Mouse (Mus musculus): ENCODE measurements at regions not wholly inside any gene's neighbourhood (a gene's known extent, or its start where the extent isn't known, plus 50 kb on each side); places are given as distances from the start of the nearest gene placed in this dataset.

DNA sequence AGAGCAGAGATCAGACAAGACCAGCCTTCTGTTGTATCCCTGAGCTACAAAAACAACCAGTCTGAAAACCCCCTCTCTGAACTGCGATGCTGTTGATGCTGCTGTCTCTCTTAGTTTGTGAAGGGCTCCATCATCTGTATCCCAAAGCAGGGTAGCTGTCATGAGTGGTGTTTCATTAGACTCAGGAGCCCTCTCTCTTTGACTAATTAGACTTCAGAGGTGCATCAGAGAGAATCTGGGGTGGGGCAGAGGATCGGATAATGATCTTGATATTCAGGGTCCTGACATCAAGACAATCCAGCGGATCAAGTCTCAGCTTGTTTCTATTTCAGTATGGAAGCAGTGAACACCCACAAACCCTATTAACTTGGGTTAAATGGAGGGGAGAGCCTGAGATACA, 70.6 kb upstream of the Slc24a4 start:
- H3K27ac ChIP-seq (ENCODE audit: low read depth, low read length) = peak overlapping the region; percentile 65; the same call in 1 of the 2 replicates
- H3K4me1 ChIP-seq (ENCODE audit: control insufficient read depth, insufficient read depth, low read length) = peaks cover 11% of the 10 kb centered on the region
- no peaks in the 10 kb centered on the region for H3K9me3 ChIP-seq (replicated peaks; ENCODE audit: control insufficient read depth, low read length)
- no peak overlapping the region for H3K9ac ChIP-seq (ENCODE audit: low read length)
- no peak overlapping the region for H3K4me2 ChIP-seq (ENCODE audit: low read length)
- WGBS = 6% methylated on average over 3 of the region's 3 CpGs
- no peaks in the 10 kb centered on the region for H3K36me3 ChIP-seq (ENCODE audit: control insufficient read depth, insufficient read depth, low read length)
- H3K27me3 ChIP-seq (replicated peaks; ENCODE audit: control insufficient read depth, insufficient read depth, low read length) = no peaks in the 10 kb centered on the region
- ATAC-seq (peak; percentile 57), DNase-seq (ENCODE audit: low spot score) (no peak)
- no peak overlapping the region for H3K4me3 ChIP-seq (ENCODE audit: low read depth, low read length)

DNA sequence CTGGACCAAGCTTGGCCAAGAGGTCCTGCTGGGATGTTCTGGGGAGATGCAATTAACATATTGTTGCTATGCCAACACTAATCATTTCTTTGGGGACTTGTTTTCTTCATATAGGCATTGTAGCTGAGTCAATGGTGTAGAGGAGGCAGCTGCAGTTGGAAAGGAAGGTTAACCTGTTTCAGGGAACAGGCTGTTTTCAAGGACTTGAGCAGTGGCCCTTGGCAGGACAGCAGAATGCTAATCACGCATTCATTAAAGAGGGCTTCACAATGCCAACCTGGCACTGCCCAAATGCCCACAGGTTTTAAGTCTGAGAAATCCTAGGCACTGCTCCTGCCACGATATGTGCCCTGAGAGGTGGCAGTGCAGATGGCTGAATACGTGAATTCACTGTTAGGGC, 70.1 kb upstream of the Slc24a4 start:
- no peak overlapping the region for H3K9ac ChIP-seq (ENCODE audit: low read length)
- H3K4me1 ChIP-seq (ENCODE audit: control insufficient read depth, insufficient read depth, low read length) = peaks cover 11% of the 10 kb centered on the region
- WGBS = 5% methylated on average over 3 of the region's 3 CpGs
- DNase-seq (ENCODE audit: low spot score) = peak; percentile 83
- H3K27me3 ChIP-seq (replicated peaks; ENCODE audit: control insufficient read depth, insufficient read depth, low read length) = no peaks in the 10 kb centered on the region
- no peaks in the 10 kb centered on the region for H3K9me3 ChIP-seq (replicated peaks; ENCODE audit: control insufficient read depth, low read length)
- H3K27ac ChIP-seq (ENCODE audit: low read depth, low read length) = peak overlapping the region; percentile 53; the same call in 1 of the 2 replicates
- ATAC-seq = peak; percentile 89
- H3K4me2 ChIP-seq (ENCODE audit: low read length) = no peak overlapping the region
- H3K4me3 ChIP-seq (ENCODE audit: low read depth, low read length) = no peak overlapping the region
- no peaks in the 10 kb centered on the region for H3K36me3 ChIP-seq (ENCODE audit: control insufficient read depth, insufficient read depth, low read length)

DNA sequence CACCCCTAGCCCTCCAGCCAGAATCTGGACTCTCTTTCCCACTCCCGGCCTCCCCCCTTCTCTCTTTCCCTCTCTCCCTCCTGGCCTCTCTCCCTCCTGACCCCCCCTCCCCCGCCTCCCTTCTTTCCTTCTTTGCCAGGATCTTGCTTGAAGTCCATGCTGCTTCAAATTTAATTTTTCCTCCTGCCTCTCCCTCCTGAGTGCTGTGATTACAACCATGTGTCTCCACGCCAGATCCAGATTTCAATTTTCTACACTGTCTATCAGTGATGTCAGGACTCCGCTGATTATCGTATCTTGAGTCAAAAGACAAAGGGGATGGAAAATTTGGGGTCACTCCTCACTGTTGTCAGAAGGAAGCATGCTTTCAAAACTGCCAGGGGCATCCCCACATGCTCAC, 67.4 kb upstream of the Slc24a4 start:
- DNase-seq (ENCODE audit: low spot score) (no peak), ATAC-seq (no peak)

GRCm38 (mm10) chr12:102061657-102062614, 66.6 kb upstream of the Slc24a4 start:
- no peaks in the 10 kb centered on the region for H3K27me3 ChIP-seq (replicated peaks; ENCODE audit: control insufficient read depth, insufficient read depth, low read length)
- peaks cover 13% of the 10 kb centered on the region for H3K4me1 ChIP-seq (ENCODE audit: control insufficient read depth, insufficient read depth, low read length)
- no peak overlapping the region for H3K9ac ChIP-seq (ENCODE audit: low read length)
- 80% methylated on average over 7 of the region's 7 CpGs for WGBS
- no peaks in the 10 kb centered on the region for H3K36me3 ChIP-seq (ENCODE audit: control insufficient read depth, insufficient read depth, low read length)
- no peak overlapping the region for H3K4me3 ChIP-seq (ENCODE audit: low read depth, low read length)
- no peak overlapping the region for H3K27ac ChIP-seq (ENCODE audit: low read depth, low read length)
- ATAC-seq (no peak), DNase-seq (ENCODE audit: low spot score) (no peak)
- no peak overlapping the region for H3K4me2 ChIP-seq (ENCODE audit: low read length)
- H3K9me3 ChIP-seq (replicated peaks; ENCODE audit: control insufficient read depth, low read length) = no peaks in the 10 kb centered on the region

More for the DNA sequence above, 67.4 kb upstream of the Slc24a4 start:
- H3K9ac ChIP-seq (ENCODE audit: low read length) = no peak overlapping the region
- no peaks in the 10 kb centered on the region for H3K9me3 ChIP-seq (replicated peaks; ENCODE audit: control insufficient read depth, low read length)
- no peak overlapping the region for H3K27ac ChIP-seq (ENCODE audit: low read depth, low read length)
- H3K4me2 ChIP-seq (ENCODE audit: low read length) = no peak overlapping the region
- H3K27me3 ChIP-seq (replicated peaks; ENCODE audit: control insufficient read depth, insufficient read depth, low read length) = no peaks in the 10 kb centered on the region
- H3K4me1 ChIP-seq (ENCODE audit: control insufficient read depth, insufficient read depth, low read length) = peaks cover 13% of the 10 kb centered on the region
- H3K36me3 ChIP-seq (ENCODE audit: control insufficient read depth, insufficient read depth, low read length) = no peaks in the 10 kb centered on the region
- WGBS = 80% methylated on average over 5 of the region's 5 CpGs
- H3K4me3 ChIP-seq (ENCODE audit: low read depth, low read length) = no peak overlapping the region

DNA sequence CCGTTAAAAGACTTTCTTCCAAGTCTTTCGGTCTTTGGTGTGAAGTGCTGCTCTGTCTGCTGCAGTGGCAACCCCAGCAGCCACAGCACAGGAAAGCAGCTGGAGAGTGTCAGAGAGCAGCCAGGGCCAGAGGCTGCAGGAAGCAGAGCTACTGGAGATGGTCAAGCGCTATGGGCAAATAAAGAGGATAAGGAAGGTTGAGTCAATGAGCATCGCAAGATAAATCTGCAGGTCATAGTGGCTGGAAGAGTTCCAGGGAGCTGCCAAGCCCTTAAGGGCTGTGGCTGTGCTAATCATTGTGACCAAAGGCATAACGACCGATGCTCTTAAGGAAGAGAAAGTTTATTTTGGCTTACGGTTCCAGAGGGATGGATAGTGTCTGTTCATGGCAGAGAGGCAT, 65.9 kb upstream of the Slc24a4 start:
- H3K27me3 ChIP-seq (replicated peaks; ENCODE audit: control insufficient read depth, insufficient read depth, low read length) = no peaks in the 10 kb centered on the region
- no peak overlapping the region for H3K4me3 ChIP-seq (ENCODE audit: low read depth, low read length)
- no peak for ATAC-seq
- H3K4me2 ChIP-seq (ENCODE audit: low read length) = no peak overlapping the region
- no peak for DNase-seq (ENCODE audit: low spot score)
- WGBS = 70% methylated on average over 7 of the region's 7 CpGs
- no peak overlapping the region for H3K9ac ChIP-seq (ENCODE audit: low read length)
- peaks cover 11% of the 10 kb centered on the region for H3K4me1 ChIP-seq (ENCODE audit: control insufficient read depth, insufficient read depth, low read length)
- no peak overlapping the region for H3K27ac ChIP-seq (ENCODE audit: low read depth, low read length)
- H3K36me3 ChIP-seq (ENCODE audit: control insufficient read depth, insufficient read depth, low read length) = no peaks in the 10 kb centered on the region
- H3K9me3 ChIP-seq (replicated peaks; ENCODE audit: control insufficient read depth, low read length) = no peaks in the 10 kb centered on the region

DNA sequence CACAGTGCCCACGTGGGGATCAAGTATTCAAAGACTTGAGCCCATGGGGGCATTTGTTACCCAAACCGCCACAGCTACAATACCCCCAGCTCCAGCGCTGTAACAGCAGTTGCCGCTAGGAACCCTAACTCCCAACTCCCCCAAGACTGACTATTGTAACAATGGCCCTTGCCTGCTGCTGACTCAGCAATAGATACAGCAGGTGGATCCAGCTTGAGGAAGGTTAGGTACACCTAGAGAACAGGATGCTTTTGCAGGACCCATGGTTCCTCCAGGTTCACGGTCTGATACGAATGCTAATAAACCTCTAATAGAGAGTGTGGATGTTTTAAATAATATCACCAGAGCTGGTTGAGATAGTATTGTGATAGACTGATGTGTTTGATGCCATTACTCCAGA, 65.3 kb upstream of the Slc24a4 start:
- Histone ChIP-seq H3K27me3 (replicated peaks; ENCODE audit: control insufficient read depth, insufficient read depth, low read length) (no peaks in the 10 kb centered on the region), H3K4me3 (ENCODE audit: low read depth, low read length) (no peak overlapping the region), H3K36me3 (ENCODE audit: control insufficient read depth, insufficient read depth, low read length) (no peaks in the 10 kb centered on the region), H3K9ac (ENCODE audit: low read length) (no peak overlapping the region), H3K9me3 (replicated peaks; ENCODE audit: control insufficient read depth, low read length) (no peaks in the 10 kb centered on the region), H3K4me2 (ENCODE audit: low read length) (no peak overlapping the region), H3K27ac (ENCODE audit: low read depth, low read length) (no peak overlapping the region), H3K4me1 (ENCODE audit: control insufficient read depth, insufficient read depth, low read length) (peaks cover 8% of the 10 kb centered on the region)
- DNase-seq (ENCODE audit: low spot score) (no peak), ATAC-seq (no peak)
- 88% methylated on average over 6 of the region's 6 CpGs for WGBS

DNA sequence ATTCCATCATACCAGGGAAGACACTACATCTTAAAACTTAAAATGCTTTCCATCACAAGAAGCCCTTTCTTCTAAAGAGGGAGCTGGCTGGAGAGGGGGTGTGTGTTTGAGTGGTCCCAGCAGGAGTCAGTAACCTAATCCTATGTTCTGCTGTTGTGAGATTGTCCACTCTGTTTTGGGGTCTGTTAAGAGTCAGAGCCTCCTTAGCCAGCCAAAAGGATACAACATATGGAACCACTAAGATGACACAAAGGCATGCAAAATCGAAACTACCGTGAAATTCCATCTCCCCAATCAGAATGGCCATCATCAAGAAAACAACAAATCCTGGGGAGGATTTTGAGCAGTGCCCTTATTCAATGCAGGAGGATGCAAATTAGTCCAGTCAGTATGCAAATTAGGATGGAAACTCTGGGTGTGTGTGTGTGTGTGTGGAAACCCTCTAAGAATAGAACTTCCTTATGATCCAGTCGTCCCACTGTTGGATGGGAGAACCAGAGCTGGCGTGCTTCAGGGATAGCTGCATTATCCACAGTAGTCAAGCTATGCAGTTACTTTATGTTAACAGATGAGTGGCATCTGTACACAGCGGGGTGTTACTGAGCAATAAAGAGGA, 63.7 kb upstream of the Slc24a4 start:
- Histone ChIP-seq H3K4me1 (ENCODE audit: control insufficient read depth, insufficient read depth, low read length) (peaks cover 2% of the 10 kb centered on the region; the same call in 1 of the 2 replicates), H3K9me3 (replicated peaks; ENCODE audit: control insufficient read depth, low read length) (no peaks in the 10 kb centered on the region), H3K9ac (ENCODE audit: low read length) (no peak overlapping the region), H3K36me3 (ENCODE audit: control insufficient read depth, insufficient read depth, low read length) (no peaks in the 10 kb centered on the region), H3K4me3 (ENCODE audit: low read depth, low read length) (no peak overlapping the region), H3K27me3 (replicated peaks; ENCODE audit: control insufficient read depth, insufficient read depth, low read length) (no peaks in the 10 kb centered on the region), H3K4me2 (ENCODE audit: low read length) (no peak overlapping the region), H3K27ac (ENCODE audit: low read depth, low read length) (no peak overlapping the region)
- no peak for ATAC-seq
- peak; percentile 25 for DNase-seq (ENCODE audit: low spot score)
- 28% methylated on average over 5 of the region's 5 CpGs for WGBS

- H3K4me2 ChIP-seq (ENCODE audit: low read length) = no peak overlapping the region
- H3K36me3 ChIP-seq (ENCODE audit: control insufficient read depth, insufficient read depth, low read length) = no peaks in the 10 kb centered on the region
- H3K27ac ChIP-seq (ENCODE audit: low read depth, low read length) = no peak overlapping the region
- ATAC-seq (no peak), DNase-seq (ENCODE audit: low spot score) (no peak)
- no peaks in the 10 kb centered on the region for H3K27me3 ChIP-seq (replicated peaks; ENCODE audit: control insufficient read depth, insufficient read depth, low read length)
- no peak overlapping the region for H3K4me3 ChIP-seq (ENCODE audit: low read depth, low read length)
- H3K4me1 ChIP-seq (ENCODE audit: control insufficient read depth, insufficient read depth, low read length) = peaks cover 2% of the 10 kb centered on the region; the same call in 1 of the 2 replicates
- WGBS = 95% methylated on average over 7 of the region's 7 CpGs
- H3K9ac ChIP-seq (ENCODE audit: low read length) = no peak overlapping the region
- H3K9me3 ChIP-seq (replicated peaks; ENCODE audit: control insufficient read depth, low read length) = no peaks in the 10 kb centered on the region
Observed at GRCm38 (mm10) chr12:102067685-102068084, 60.8 kb upstream of the Slc24a4 start.

All from forebrain, embryonic 14.5 days (tissue).